Mouse (Mus musculus): ENCODE data around the gene Cnot8. TPM values are rescaled to one million over a fixed set of nuclear protein-coding genes. Genes with fewer than 3 reads are reported as not detected.

Gene Cnot8
- total RNA-seq, 1 experiment = 60.6 TPM

DNA sequence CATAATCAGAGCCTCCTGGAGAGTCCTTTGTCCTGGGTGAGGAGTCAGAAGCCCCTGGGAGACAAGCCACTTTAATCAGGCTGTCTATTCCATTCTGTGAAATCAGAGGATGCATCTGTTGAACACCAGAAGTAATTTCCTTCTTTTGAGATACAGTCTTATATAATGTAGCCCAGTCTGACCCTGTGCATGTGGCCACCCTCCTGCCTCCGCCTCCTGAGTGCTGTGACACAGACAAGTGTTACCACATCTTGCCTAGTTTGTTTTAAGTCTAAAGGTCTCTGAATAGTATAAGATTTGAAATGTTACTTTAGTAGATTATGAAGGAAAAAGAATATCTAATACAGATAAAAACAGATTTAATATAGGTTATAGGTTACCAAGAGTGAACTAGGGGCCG lies 3.9 kb upstream of the Cnot8 start:
- peaks cover 0 to 3% of the 10 kb centered on the region in 2 experiments; a peak in 1 of 4 replicates for H3K4me1 ChIP-seq (ENCODE audit: control insufficient read depth in 2 of 2, insufficient read depth in 2 of 2, low read length in 2 of 2, poor library complexity in 1 of 2)
- in situ Hi-C loops (cut with MboI; ENCODE audit: low sequenced_read_pairs in 2 of 2, unreplicated experiment in 2 of 2) = no loop called here
- DNase-seq (ENCODE audit: low read depth, low spot score) = no peak

DNA sequence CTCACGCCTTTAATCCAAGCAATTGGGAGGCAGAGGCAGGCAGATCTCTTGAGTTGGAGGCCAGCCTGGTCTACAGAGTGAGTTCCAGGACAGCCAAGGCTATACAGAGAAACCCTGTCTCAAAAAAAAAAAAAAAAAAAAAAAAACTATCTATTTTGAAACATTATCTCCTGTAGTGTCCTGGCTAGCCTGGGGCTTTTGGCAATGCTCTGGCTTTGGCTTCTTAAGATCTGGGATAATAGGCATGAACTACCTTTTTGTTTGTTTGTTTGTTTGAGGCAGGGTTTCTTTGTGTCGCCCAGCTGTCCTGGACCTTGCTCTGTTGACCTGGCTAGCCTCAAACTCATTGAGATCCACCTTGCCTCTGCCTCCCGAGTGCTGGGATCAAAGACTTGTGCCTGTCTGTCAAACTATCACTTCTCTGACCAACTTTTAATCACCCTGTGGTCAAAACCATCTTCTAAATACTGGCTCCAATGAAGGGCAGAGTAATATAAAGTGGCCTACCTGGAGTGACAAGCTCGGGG lies 2.7 kb upstream of the Cnot8 start:
- TF ChIP-seq ZNF384 (IDR thresholded peaks at IDR 0.05; ENCODE audit: low read depth, low read length) (peak; percentile 73), ZC3H11A (IDR thresholded peaks at IDR 0.05; ENCODE audit: borderline replicate concordance, low read depth, low read length) (no peak)
- Histone ChIP-seq H3K9me3 (ENCODE audit: control insufficient read depth, insufficient read depth, low read depth, low read length) (no peaks in the 10 kb centered on the region), H3K4me3 (ENCODE audit: insufficient read depth in 1 of 2, low read depth in 1 of 2, low read length in 2 of 2, poor library complexity in 1 of 2, severe bottlenecking in 1 of 2) (no peak overlapping the region), H3K36me3 (ENCODE audit: control insufficient read depth, insufficient read depth, low read length, poor library complexity, severe bottlenecking) (no peaks in the 10 kb centered on the region), H3K9ac (ENCODE audit: insufficient read depth, low read depth, low read length, poor library complexity, severe bottlenecking) (no peak overlapping the region), H3K4me1 (ENCODE audit: control insufficient read depth in 2 of 2, insufficient read depth in 2 of 2, low read length in 2 of 2, poor library complexity in 1 of 2) (peaks cover 0 to 3% of the 10 kb centered on the region in 2 experiments; a peak in 1 of 4 replicates), H3K27ac (ENCODE audit: insufficient read depth, low read depth, low read length, poor library complexity, severe bottlenecking) (peak overlapping the region; percentile 59)
- no peak for DNase-seq (ENCODE audit: low read depth, low spot score)
- in situ Hi-C loops (cut with MboI; ENCODE audit: low sequenced_read_pairs in 2 of 2, unreplicated experiment in 2 of 2) = no loop called here

More for the DNA sequence above, 3.9 kb upstream of the Cnot8 start:
- Histone ChIP-seq H3K27ac (ENCODE audit: insufficient read depth, low read depth, low read length, poor library complexity, severe bottlenecking) (no peak overlapping the region), H3K36me3 (ENCODE audit: control insufficient read depth, insufficient read depth, low read length, poor library complexity, severe bottlenecking) (no peaks in the 10 kb centered on the region), H3K9ac (ENCODE audit: insufficient read depth, low read depth, low read length, poor library complexity, severe bottlenecking) (no peak overlapping the region), H3K4me3 (ENCODE audit: insufficient read depth in 1 of 2, low read depth in 1 of 2, low read length in 2 of 2, poor library complexity in 1 of 2, severe bottlenecking in 1 of 2) (no peak overlapping the region), H3K9me3 (ENCODE audit: control insufficient read depth, insufficient read depth, low read depth, low read length) (no peaks in the 10 kb centered on the region)
- TF ChIP-seq MAFK (IDR thresholded peaks at IDR 0.05; ENCODE audit: insufficient read depth, low read depth, low read length) = no peak
- no peak for TF ChIP-seq HCFC1 (IDR thresholded peaks at IDR 0.05; ENCODE audit: borderline replicate concordance, insufficient read depth, low read length)
- no peak for TF ChIP-seq ZNF384 (IDR thresholded peaks at IDR 0.05; ENCODE audit: low read depth, low read length)
- TF ChIP-seq ZC3H11A (IDR thresholded peaks at IDR 0.05; ENCODE audit: borderline replicate concordance, low read depth, low read length) = no peak
- no peak for TF ChIP-seq CHD2 (IDR thresholded peaks at IDR 0.05; ENCODE audit: low read depth, low read length)

DNA sequence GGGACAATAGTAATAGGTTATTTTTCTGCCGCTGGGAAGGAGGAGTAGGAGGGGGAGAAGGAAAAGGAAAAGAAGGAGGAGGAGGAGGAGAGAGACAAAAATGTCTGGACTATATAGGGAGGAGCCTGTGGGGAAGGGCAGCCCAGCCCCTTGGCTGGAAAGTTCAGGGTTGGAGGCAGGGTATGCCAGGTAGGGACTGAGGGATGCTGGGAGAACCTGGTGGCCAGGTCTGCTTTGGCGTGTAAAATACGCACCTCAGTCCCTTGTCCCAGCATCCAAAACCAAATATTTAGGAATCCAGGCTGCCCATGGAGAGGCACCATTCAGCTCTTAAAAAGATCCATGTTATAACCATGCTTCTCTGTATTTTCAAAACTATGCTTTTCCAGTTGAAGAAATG lies 1.8 kb upstream of the Cnot8 start:
- no peak for TF ChIP-seq HCFC1 (IDR thresholded peaks at IDR 0.05; ENCODE audit: borderline replicate concordance, insufficient read depth, low read length)
- no peak for TF ChIP-seq MAFK (IDR thresholded peaks at IDR 0.05; ENCODE audit: insufficient read depth, low read depth, low read length)
- no peak for TF ChIP-seq ZNF384 (IDR thresholded peaks at IDR 0.05; ENCODE audit: low read depth, low read length)
- TF ChIP-seq ZC3H11A (IDR thresholded peaks at IDR 0.05; ENCODE audit: borderline replicate concordance, low read depth, low read length) = no peak
- TF ChIP-seq CHD2 (IDR thresholded peaks at IDR 0.05; ENCODE audit: low read depth, low read length) = no peak
- no peak overlapping the region; the same call in 1 of the 2 replicates for H3K27ac ChIP-seq (ENCODE audit: insufficient read depth, low read depth, low read length, poor library complexity, severe bottlenecking)
- peaks cover 0 to 3% of the 10 kb centered on the region in 2 experiments; a peak in 1 of 4 replicates for H3K4me1 ChIP-seq (ENCODE audit: control insufficient read depth in 2 of 2, insufficient read depth in 2 of 2, low read length in 2 of 2, poor library complexity in 1 of 2)
- no peak overlapping the region for H3K9ac ChIP-seq (ENCODE audit: insufficient read depth, low read depth, low read length, poor library complexity, severe bottlenecking)
- in situ Hi-C loops (cut with MboI; ENCODE audit: low sequenced_read_pairs in 2 of 2, unreplicated experiment in 2 of 2) = no loop called here
- no peak for DNase-seq (ENCODE audit: low read depth, low spot score)
- no peaks in the 10 kb centered on the region for H3K9me3 ChIP-seq (ENCODE audit: control insufficient read depth, insufficient read depth, low read depth, low read length)
- no peaks in the 10 kb centered on the region for H3K36me3 ChIP-seq (ENCODE audit: control insufficient read depth, insufficient read depth, low read length, poor library complexity, severe bottlenecking)
- no peak overlapping the region for H3K4me3 ChIP-seq (ENCODE audit: insufficient read depth in 1 of 2, low read depth in 1 of 2, low read length in 2 of 2, poor library complexity in 1 of 2, severe bottlenecking in 1 of 2)

DNA sequence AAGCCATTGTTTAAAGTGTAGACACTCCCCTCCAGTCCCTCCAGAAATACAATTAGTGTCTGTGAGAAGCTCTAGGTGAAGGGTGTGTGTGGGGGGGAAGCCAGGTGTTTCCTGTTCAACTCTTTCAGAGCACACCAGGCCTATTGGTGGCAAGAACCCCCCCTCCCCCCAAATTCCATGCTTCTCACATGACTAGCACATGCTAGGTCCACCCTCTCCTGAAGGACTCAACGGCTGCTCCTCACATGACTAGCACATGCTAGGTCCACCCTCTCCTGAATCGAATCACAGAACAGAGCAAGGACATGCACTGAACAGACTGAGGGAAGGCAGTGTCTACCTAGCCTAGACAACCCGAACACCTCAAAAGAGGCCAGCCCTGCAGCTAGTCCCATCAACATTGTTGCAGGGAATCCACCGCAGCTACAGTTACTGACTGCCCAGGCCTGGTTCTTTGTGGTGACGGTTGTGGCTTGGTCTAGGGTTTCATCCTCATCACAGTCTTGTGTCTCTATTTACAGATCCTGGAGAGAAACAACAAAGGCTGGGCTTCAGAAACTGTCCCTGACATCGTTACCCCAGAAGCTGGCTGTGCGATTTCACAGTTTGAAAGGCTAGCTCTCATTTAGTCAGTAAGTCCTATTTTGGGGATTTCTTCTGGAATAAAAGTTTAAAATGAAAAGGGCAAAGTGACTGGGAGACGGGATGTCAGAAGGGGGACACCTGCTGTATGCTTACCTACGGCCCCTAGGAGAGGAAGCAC lies 1.2 kb upstream of the Cnot8 start:
- Histone ChIP-seq H3K4me3 (ENCODE audit: insufficient read depth in 1 of 2, low read depth in 1 of 2, low read length in 2 of 2, poor library complexity in 1 of 2, severe bottlenecking in 1 of 2) (peak overlapping the region; percentile 57 to 64), H3K9ac (ENCODE audit: insufficient read depth, low read depth, low read length, poor library complexity, severe bottlenecking) (peak overlapping the region; percentile 87), H3K9me3 (ENCODE audit: control insufficient read depth, insufficient read depth, low read depth, low read length) (no peaks in the 10 kb centered on the region), H3K4me1 (ENCODE audit: control insufficient read depth in 2 of 2, insufficient read depth in 2 of 2, low read length in 2 of 2, poor library complexity in 1 of 2) (peaks cover 0 to 7% of the 10 kb centered on the region in 2 experiments; a peak in 1 of 4 replicates), H3K36me3 (ENCODE audit: control insufficient read depth, insufficient read depth, low read length, poor library complexity, severe bottlenecking) (no peaks in the 10 kb centered on the region), H3K27ac (ENCODE audit: insufficient read depth, low read depth, low read length, poor library complexity, severe bottlenecking) (peak overlapping the region; percentile 100)
- TF ChIP-seq ZC3H11A (IDR thresholded peaks at IDR 0.05; ENCODE audit: borderline replicate concordance, low read depth, low read length) = no peak
- TF ChIP-seq HCFC1 (IDR thresholded peaks at IDR 0.05; ENCODE audit: borderline replicate concordance, insufficient read depth, low read length) = no peak
- no peak for TF ChIP-seq MAFK (IDR thresholded peaks at IDR 0.05; ENCODE audit: insufficient read depth, low read depth, low read length)
- no peak for TF ChIP-seq CHD2 (IDR thresholded peaks at IDR 0.05; ENCODE audit: low read depth, low read length)
- no peak for TF ChIP-seq ZNF384 (IDR thresholded peaks at IDR 0.05; ENCODE audit: low read depth, low read length)
- in situ Hi-C loops (cut with MboI; ENCODE audit: low sequenced_read_pairs in 2 of 2, unreplicated experiment in 2 of 2) = no loop called here
- DNase-seq (ENCODE audit: low read depth, low spot score) = peak; percentile 47
